Comparison of ENCODE assay signal across 22 mouse cellular contexts in genomic region chr6:117202856-117203400, GRCm38 (mm10). TPM values are rescaled to one million over a fixed set of nuclear protein-coding genes. Genes with fewer than 3 reads are reported as not detected.
"Had no signal": no experiment of that assay in that cellular context is flagged by ENCODE, and none has a peak within 500 bp of the region (broad histone marks: within the 10 kb centered on the region; RNA-seq: fewer than 3 reads in every experiment).

No protein-coding gene starts in this region.

- H3K9me3 ChIP-seq: limb, embryonic 10.5 days; limb, embryonic 13.5 days; liver, embryonic 12.5 days; liver, embryonic 15.5 days; neural tube, embryonic 13.5 days; stomach, embryonic 15.5 days had no signal

- ATAC-seq: liver, embryonic 12.5 days had no signal

- H3K9ac ChIP-seq: limb, embryonic 13.5 days; liver, embryonic 12.5 days; liver, embryonic 15.5 days; neural tube, embryonic 13.5 days; stomach, embryonic 15.5 days had no signal

- DNase-seq: kidney, postnatal 25 days; layer of hippocampus, adult 9-11 months; liver; lung, adult 18-20 months; lung, postnatal 14 days; lung, postnatal 4 days; midbrain, embryonic 14.5 days; retina, postnatal 1 day; right cerebral cortex, postnatal 25 days; spleen, adult 18-20 months; thymus, adult 18-20 months; thymus, postnatal 36 days had no signal

- H3K4me3 ChIP-seq: layer of hippocampus, adult 2 months; limb, embryonic 10.5 days; limb, embryonic 13.5 days; liver, embryonic 12.5 days; liver, embryonic 15.5 days; neural tube, embryonic 13.5 days; stomach, embryonic 15.5 days had no signal

- H3K27ac ChIP-seq: kidney, postnatal 0 days; layer of hippocampus, adult 2 months; limb, embryonic 10.5 days; limb, embryonic 13.5 days; liver, embryonic 12.5 days; liver, embryonic 15.5 days; neural tube, embryonic 13.5 days; stomach, embryonic 15.5 days had no signal

- H3K27me3 ChIP-seq: liver, embryonic 12.5 days; liver, embryonic 15.5 days; neural tube, embryonic 13.5 days; stomach, embryonic 15.5 days had no signal

- H3K36me3 ChIP-seq: limb, embryonic 10.5 days; limb, embryonic 13.5 days; liver, embryonic 12.5 days; liver, embryonic 15.5 days; neural tube, embryonic 13.5 days; stomach, embryonic 15.5 days had no signal

- H3K4me2 ChIP-seq: limb, embryonic 13.5 days; liver, embryonic 12.5 days; liver, embryonic 15.5 days; midbrain, embryonic 11.5 days; neural tube, embryonic 13.5 days; stomach, embryonic 15.5 days had no signal

- H3K4me1 ChIP-seq: limb, embryonic 13.5 days; liver, embryonic 12.5 days; liver, embryonic 15.5 days; neural tube, embryonic 13.5 days; stomach, embryonic 15.5 days had no signal

RNA-seq across cellular contexts. Expression of gene Cxcl12, which starts 34.6 kb away (rescaled TPM):
- total RNA-seq: neutrophil, adult 5-6 weeks had no signal
